Mouse (Mus musculus) layer of hippocampus, adult 8-10 months (tissue): Measurements from ENCODE around the gene 4930455H04Rik. TPM values are rescaled to one million over a fixed set of nuclear protein-coding genes. Genes with fewer than 3 reads are reported as not detected.

ENCODE experiments used
- DNase-seq, 2 experiments: peaks; one replicate each; pipeline ENCODE4 v3.0.0; 2022; ENCODE audit warnings: low spot score in 2 of 2
- total RNA-seq, 4 experiments: library from RNA; stranded (reverse); gene quantifications; 2 replicates each; pipeline ENCODE4 v1.2.4; 2022

The 4930455H04Rik gene
- total RNA-seq, 4 experiments from 2014 or later, result not detected

DNA sequence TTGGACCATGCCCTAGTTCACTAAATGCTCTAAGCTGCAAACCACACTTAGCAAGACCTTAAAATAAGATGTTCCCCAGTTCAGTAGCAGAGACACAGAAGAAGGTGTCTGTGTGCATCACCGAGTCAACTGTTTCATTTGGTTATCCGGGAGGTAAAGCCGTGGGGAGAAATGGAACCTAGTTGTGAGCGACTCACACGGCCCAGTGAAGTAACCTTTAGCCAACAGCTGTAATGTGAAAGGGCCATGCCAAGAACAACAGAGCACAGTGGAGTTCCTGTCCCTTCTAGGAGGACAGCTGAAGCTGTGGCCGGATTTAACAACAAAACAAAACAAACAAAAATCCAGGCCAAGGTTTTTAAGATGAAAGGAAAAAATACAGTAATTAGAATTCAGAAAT, 1.3 kb upstream of the 4930455H04Rik start:
- DNase-seq, result no peak

GRCm38 (mm10) chr3:116967436-116967835, 631 bp upstream of the 4930455H04Rik start:
- DNase-seq, result no peak

DNA sequence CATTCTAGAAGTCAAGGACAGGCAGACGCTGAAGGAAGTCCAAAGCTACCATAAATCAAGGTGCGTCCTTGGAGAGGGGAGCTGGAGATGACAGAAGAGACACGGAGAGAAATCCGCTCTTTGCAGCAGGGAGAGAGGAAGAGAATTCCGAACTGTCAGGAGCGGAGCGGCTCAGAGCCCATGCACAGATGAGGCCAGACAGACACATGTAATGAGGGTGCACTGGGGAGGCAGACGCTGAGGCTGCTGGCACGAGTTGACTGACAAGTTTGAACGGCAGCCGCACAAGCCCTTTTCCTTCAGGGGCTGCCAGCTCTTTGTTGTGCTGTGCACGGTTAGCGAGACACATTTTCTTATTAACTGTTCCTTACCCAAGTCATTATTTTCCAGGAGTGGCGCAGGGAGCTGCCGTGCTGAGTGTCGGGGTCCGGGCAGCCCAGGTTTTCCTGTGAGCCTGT, 502 bp downstream of the 4930455H04Rik start, which contains the start of gene Palmd:
Gene Palmd, minus strand, starts transcription at position 448 of the 458 bp plus-strand sequence.
- peak; percentile 53 to 73 for DNase-seq

GRCm38 (mm10) chr3:116969003-116969402, 936 bp downstream of the 4930455H04Rik start:
- no peak for DNase-seq

DNA sequence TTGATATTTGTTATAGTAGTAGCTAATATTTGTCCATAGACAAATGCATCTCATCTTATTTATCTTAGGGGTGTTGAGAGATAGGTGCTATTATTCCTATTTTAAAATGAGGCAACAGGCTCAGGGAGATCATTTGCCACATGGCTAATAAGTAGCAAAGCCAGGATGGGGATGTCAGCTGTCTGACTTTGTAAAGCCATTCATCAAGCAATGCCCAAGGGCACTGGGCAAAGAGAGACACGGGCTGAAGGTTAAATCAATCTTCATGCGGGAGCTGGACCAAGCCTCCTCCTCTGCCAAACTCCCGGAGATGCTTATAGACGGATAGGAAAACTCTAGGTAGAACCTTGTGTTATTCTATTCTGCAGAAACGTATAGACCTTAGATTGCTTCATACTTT, 1.7 kb downstream of the 4930455H04Rik start:
- DNase-seq, result no peak

DNA sequence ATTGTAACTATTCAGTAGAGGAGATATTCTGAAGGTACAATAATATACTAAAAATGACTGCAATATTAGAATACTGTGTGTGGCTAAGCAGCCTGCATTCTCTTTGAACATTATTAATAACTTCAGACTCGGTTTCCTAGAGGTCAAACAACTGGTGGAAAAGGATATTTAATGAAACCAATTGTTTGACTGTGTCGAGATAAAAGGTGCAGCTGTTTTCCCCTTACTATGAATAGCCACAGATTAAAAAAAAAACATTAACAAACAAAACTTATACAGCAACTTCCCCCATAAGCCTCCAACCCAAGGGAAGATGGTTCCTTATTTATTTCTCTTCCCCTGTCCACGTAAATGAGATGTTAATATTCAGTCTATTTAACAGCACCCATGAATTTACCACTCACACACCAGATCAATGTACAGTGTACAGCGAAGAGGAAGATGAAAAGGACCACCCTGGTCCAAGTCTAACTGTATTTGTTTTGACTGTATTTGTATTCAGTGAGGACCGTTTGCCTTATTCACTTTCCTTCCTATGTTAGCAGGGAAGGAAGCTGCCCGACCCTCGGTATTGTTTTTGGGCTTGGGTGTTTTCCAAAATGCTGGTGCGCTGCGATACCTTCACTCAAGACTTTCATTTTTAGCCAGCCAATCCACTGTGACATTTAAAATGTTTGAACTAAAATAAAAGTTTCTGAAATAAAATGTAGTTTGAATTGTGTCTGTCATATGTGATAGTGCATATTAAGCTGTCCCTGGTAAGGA, 13.9 kb downstream of the 4930455H04Rik start:
- DNase-seq, result no peak

- no peak for DNase-seq
Measured at GRCm38 (mm10) chr3:116985042-116985455, 17.0 kb downstream of the 4930455H04Rik start.

- DNase-seq, result peak; percentile 48 to 49
Measured at GRCm38 (mm10) chr3:116985741-116986140, 17.7 kb downstream of the 4930455H04Rik start.

GRCm38 (mm10) chr3:116986451-116986850, 18.4 kb downstream of the 4930455H04Rik start:
- no peak for DNase-seq

DNA sequence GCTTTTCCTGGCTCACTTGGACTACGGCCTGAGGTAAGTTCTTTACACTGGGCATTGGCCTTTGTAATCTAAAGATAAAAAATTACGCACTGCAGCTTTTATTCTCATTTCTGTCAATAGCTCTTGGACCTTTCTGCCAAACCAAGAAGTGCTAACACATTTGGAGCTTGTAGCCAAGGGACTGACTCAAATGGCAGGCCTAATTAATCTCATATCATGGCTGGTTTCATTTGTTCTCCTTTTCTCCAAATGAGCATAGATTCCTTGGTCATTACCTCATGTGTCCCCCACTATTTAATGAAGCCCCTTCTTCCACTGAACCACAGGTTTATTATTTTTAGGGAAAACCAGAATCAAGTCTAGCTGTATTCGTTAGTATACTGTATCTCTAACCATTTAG, 20.2 kb downstream of the 4930455H04Rik start:
- no peak for DNase-seq

GRCm38 (mm10) chr3:116991180-116991579, 23.1 kb downstream of the 4930455H04Rik start:
- no peak for DNase-seq

DNA sequence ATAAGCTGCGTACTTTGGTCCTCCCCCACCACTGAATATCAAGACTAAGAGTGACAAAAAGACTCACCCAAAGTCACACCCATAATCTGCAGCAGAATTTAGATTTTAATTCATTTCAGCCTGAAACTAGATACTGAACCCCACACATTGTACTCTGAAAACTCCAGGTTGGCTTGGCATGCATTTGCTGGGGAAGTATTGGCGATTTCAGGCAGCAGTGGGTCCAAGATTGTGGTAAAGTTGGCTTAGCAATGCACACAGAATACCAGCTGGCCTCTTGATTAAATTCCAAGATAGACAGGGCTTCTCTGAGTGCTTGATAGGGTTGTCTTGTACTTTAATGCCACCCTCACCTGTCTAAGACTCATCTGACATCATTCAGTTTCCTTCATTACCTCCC, 24.9 kb downstream of the 4930455H04Rik start:
- no peak for DNase-seq

- no peak for DNase-seq
Measured at GRCm38 (mm10) chr3:117001686-117002485, 33.8 kb downstream of the 4930455H04Rik start.

DNA sequence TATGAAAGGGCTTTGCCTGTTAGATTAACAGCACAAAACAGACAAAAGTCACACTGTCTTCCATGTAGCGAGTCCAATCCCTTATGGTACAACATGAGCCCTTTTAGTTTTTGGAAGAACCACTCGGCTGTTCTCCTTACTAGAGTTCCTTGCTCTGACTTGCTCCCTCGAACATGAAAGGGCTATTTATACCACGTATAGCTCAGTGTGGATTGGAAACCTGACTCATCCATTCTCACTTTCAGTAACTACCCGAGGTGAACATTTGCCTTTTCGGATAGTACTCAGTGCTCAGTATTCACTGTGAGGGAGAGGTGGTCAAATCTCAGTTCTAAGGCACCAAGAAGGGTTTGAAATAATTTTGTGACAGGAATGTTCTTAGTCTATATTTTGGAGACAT, 35.3 kb downstream of the 4930455H04Rik start:
- DNase-seq, result no peak

GRCm38 (mm10) chr3:117006636-117007035, 38.6 kb downstream of the 4930455H04Rik start:
- DNase-seq, result no peak

DNA sequence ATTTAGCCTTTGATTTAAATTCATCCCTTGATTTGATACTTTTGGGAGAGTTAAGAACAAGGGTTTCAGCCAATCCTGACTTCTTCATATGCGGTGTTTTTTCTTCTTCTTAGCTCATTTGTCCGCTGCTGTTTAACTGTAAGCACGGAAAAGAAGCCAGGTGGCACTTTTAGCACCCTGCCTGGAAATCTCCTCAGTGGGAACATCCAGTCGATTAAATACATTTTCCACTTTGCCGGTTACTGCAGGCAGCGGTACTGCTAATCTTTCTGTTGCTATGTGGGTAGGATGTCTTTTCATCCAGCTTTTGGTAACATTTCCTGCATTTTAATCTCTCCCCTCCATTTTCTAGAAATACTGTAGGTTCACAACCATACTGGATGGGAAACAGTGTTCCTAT, 39.3 kb downstream of the 4930455H04Rik start:
- DNase-seq, result peak; percentile 33 to 51

DNA sequence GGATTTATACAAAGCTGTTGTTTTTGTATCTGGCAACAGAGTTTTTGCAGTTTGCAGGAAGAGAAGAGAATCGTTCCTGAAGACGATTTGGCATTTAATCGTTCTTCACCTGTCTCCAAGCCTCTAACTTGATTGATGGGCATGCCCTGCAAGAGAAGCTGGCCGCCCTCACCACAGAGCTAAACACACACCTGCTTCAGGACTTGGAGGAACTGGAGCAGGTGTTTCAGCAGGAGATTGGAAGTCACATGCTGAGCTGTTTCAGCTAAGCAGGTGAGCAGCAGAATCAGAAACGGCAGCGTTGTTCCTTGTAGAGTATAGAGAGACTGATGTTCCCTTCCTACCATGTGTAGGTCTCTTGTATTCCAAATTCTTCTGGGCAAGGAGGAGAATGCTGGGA, 42.1 kb downstream of the 4930455H04Rik start:
- DNase-seq, result no peak

DNA sequence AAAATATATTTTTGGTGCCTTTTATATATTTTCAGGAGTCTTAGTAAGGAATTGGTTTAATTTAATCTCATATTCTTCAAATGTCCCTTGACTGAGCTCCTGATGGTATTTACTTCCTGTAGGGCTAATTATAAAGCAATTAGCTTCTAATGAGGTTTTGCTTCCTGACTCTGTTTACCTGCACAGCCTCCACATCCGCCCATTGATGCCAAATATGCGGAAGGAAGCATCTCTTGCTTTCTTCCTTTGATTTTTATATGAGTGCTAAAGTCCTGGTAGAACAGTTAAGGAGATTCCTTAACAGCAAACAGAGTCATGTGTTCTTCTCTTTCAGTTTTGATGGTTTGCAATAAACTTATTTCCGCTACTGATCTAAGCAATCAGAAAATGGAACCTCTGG, 52.3 kb downstream of the 4930455H04Rik start:
- DNase-seq, result no peak

DNA sequence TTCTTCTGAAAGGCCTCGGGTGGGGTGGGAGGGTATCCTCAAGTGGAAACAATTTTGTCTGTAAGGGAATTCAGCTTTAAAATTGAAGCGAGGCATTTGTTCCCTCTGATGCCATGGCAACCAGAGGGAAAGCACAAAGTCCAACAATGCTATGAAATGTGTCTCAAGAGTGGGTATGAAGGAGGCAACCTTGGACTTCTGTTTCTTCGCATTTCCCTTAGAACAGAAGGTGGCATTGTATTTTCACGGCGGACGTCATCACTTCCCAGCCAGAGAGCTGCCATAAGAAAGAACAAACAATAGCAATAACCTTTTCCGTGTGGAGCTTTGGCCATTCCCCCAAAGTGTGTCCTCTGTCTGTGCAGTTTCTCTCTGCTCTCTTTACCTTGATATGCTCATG, 53.8 kb downstream of the 4930455H04Rik start:
- no peak for DNase-seq

- DNase-seq, result no peak
Measured at GRCm38 (mm10) chr3:117024111-117024510, 56.0 kb downstream of the 4930455H04Rik start.

- DNase-seq, result no peak
Measured at GRCm38 (mm10) chr3:117024557-117024956, 56.5 kb downstream of the 4930455H04Rik start.

- no peak for DNase-seq
Measured at GRCm38 (mm10) chr3:117025421-117025820, 57.4 kb downstream of the 4930455H04Rik start.
